18 mouse cellular contexts compared by ENCODE assay signal in the genomic region with DNA sequence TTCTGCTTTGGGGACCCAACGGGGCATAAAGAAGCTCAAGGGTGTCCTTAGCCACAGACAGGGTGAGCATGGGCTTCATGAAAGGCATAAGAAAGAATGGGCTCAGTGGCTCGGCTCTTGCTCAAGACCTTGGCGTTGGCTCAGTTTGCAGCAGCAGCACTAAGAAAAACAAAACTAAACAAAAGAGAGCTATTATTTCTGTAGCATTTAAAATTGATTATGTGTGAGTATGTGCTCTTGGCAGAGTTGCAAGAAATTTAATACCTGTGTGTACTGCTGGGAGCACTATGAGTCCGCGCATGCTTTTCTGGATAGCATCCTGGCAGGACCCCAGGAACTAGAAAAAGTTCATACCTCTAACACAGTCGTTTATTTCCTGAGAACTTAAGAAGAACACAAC. TPM values are rescaled to one million over a fixed set of nuclear protein-coding genes. Genes with fewer than 3 reads are reported as not detected.
DNase-seq lines count a peak whose midpoint lies in the region; ATAC-seq and TF ChIP-seq lines count a peak whose summit lies in the region.
"Had no signal": no experiment of that assay in that cellular context is flagged by ENCODE, and none has a peak within 500 bp of the region (broad histone marks: within the 10 kb centered on the region; RNA-seq: fewer than 3 reads in every experiment).

No protein-coding gene starts in this region.

- H3K4me2 ChIP-seq in heart, postnatal 0 days (ENCODE audit: low read depth, low read length): no peak overlapping the region
- H3K4me2 ChIP-seq in heart, embryonic 12.5 days: no peak overlapping the region
- H3K4me2 ChIP-seq in embryonic facial prominence, embryonic 14.5 days (ENCODE audit: low read depth, low read length): 0 out of 2 replicates have a peak overlapping the region, but pooled peaks have one; percentile 12
- H3K4me2 ChIP-seq in limb, embryonic 14.5 days (replicated peaks; ENCODE audit: low read depth, low read length, severe bottlenecking): 0 out of 2 replicates have a peak overlapping the region, but pooled peaks have one; percentile 10
- H3K4me2 ChIP-seq in forebrain, embryonic 15.5 days (replicated peaks): no peak overlapping the region
- H3K4me2 ChIP-seq in liver, postnatal 0 days (ENCODE audit: low read depth, low read length): no peak overlapping the region
- H3K4me2 ChIP-seq: forebrain, embryonic 12.5 days; heart, embryonic 13.5 days; hindbrain, embryonic 13.5 days had no signal

- H3K79me2 ChIP-seq in C2C12 (ENCODE audit: control insufficient read depth, insufficient read depth): no peaks in the 10 kb centered on the region

- no peaks in the 10 kb centered on the region for H3K9me3 ChIP-seq in heart, postnatal 0 days (replicated peaks; ENCODE audit: control insufficient read depth, low read length)
- H3K9me3 ChIP-seq in heart, embryonic 12.5 days (replicated peaks): no peaks in the 10 kb centered on the region
- H3K9me3 ChIP-seq in embryonic facial prominence, embryonic 14.5 days (ENCODE audit: control insufficient read depth, low read length): no peaks in the 10 kb centered on the region
- H3K9me3 ChIP-seq in limb, embryonic 14.5 days (ENCODE audit: control insufficient read depth, low read length): no peaks in the 10 kb centered on the region
- H3K9me3 ChIP-seq in forebrain, embryonic 15.5 days: no peaks in the 10 kb centered on the region
- H3K9me3 ChIP-seq in liver, postnatal 0 days (ENCODE audit: low read length): no peaks in the 10 kb centered on the region
- H3K9me3 ChIP-seq: forebrain, embryonic 12.5 days; heart, embryonic 13.5 days; hindbrain, embryonic 13.5 days; megakaryocyte, embryonic 14.5 days had no signal

- no peak for ATAC-seq in heart, postnatal 0 days (ENCODE audit: insufficient read depth, low read depth)
- no peak for ATAC-seq in heart, embryonic 12.5 days (ENCODE audit: insufficient number of reproducible peaks, low FRiP score)
- ATAC-seq in embryonic facial prominence, embryonic 14.5 days (ENCODE audit: low read depth): peak; percentile 60
- ATAC-seq in limb, embryonic 14.5 days (ENCODE audit: low FRiP score, low read depth): peak; percentile 84
- ATAC-seq in frontal cortex, adult (ENCODE audit: low TSS enrichment): no peak
- ATAC-seq in forebrain, embryonic 15.5 days (replicated peaks): no peak
- no peak for ATAC-seq in liver, postnatal 0 days
- ATAC-seq: Patski had no signal

- no peak for TF ChIP-seq POLR2A in limb, embryonic 14.5 days (IDR thresholded peaks at IDR 0.05; ENCODE audit: borderline replicate concordance, extremely low read depth, insufficient read depth, insufficient read length)

- H3K79me3 ChIP-seq in C2C12 (ENCODE audit: low read depth): no peaks in the 10 kb centered on the region

- peak; percentile 3 for DNase-seq in heart, postnatal 0 days (ENCODE audit: low spot score)
- peak; percentile 97 for DNase-seq in embryonic facial prominence, embryonic 14.5 days (ENCODE audit: low spot score)
- peak; percentile 94 for DNase-seq in limb, embryonic 14.5 days (ENCODE audit: low spot score)
- no peak for DNase-seq in liver, postnatal 0 days
- DNase-seq: cerebellum, adult 18-20 months; gastrocnemius, postnatal 36 days; kidney, postnatal 14 days; layer of hippocampus, postnatal 36 days; liver had no signal

- no peak for TF ChIP-seq CTCF in heart, postnatal 0 days (IDR thresholded peaks at IDR 0.05; ENCODE audit: low read depth)
- no peak for TF ChIP-seq CTCF in C2C12 (IDR thresholded peaks at IDR 0.05; ENCODE audit: control insufficient read depth, insufficient read depth, insufficient read length)
- TF ChIP-seq CTCF in liver, postnatal 0 days (IDR thresholded peaks at IDR 0.05; ENCODE audit: low read depth): no peak

- no peak overlapping the region for H3ac ChIP-seq in C2C12 (ENCODE audit: control insufficient read depth, insufficient read length, low read depth)

- no peaks in the 10 kb centered on the region for H3K36me3 ChIP-seq in heart, postnatal 0 days (replicated peaks; ENCODE audit: control insufficient read depth, insufficient read depth, low read length)
- H3K36me3 ChIP-seq in heart, embryonic 12.5 days: no peaks in the 10 kb centered on the region
- H3K36me3 ChIP-seq in C2C12 (ENCODE audit: control insufficient read depth, insufficient read depth): no peaks in the 10 kb centered on the region
- no peaks in the 10 kb centered on the region for H3K36me3 ChIP-seq in embryonic facial prominence, embryonic 14.5 days (ENCODE audit: control insufficient read depth, insufficient read depth, low read length)
- H3K36me3 ChIP-seq in limb, embryonic 14.5 days (ENCODE audit: control insufficient read depth, insufficient read depth, low read length): no peaks in the 10 kb centered on the region
- H3K36me3 ChIP-seq in forebrain, embryonic 15.5 days: no peaks in the 10 kb centered on the region
- H3K36me3 ChIP-seq in liver, postnatal 0 days (replicated peaks; ENCODE audit: insufficient read depth, low read length): no peaks in the 10 kb centered on the region
- H3K36me3 ChIP-seq: forebrain, embryonic 12.5 days; heart, embryonic 13.5 days; hindbrain, embryonic 13.5 days had no signal

- no peak overlapping the region for H3K4me3 ChIP-seq in heart, postnatal 0 days (ENCODE audit: low read depth, low read length)
- H3K4me3 ChIP-seq in heart, embryonic 12.5 days: no peak overlapping the region
- no peak overlapping the region for H3K4me3 ChIP-seq in C2C12 (ENCODE audit: insufficient read depth, poor library complexity, severe bottlenecking)
- H3K4me3 ChIP-seq in embryonic facial prominence, embryonic 14.5 days (ENCODE audit: low read depth, low read length): no peak overlapping the region
- H3K4me3 ChIP-seq in limb, embryonic 14.5 days (replicated peaks; ENCODE audit: low read length): no peak overlapping the region
- no peak overlapping the region for H3K4me3 ChIP-seq in forebrain, embryonic 15.5 days
- H3K4me3 ChIP-seq in liver, postnatal 0 days (ENCODE audit: low read depth, low read length): no peak overlapping the region
- H3K4me3 ChIP-seq: forebrain, embryonic 12.5 days; heart, embryonic 13.5 days; hindbrain, embryonic 13.5 days; megakaryocyte, embryonic 14.5 days had no signal

- peak overlapping the region; percentile 47 for H3K27ac ChIP-seq in heart, postnatal 0 days (ENCODE audit: low read depth)
- H3K27ac ChIP-seq in heart, embryonic 12.5 days (ENCODE audit: poor library complexity, severe bottlenecking): no peak overlapping the region
- H3K27ac ChIP-seq in embryonic facial prominence, embryonic 14.5 days (replicated peaks; ENCODE audit: low read depth, low read length): peak overlapping the region; percentile 85
- peak overlapping the region; percentile 78 for H3K27ac ChIP-seq in limb, embryonic 14.5 days (replicated peaks; ENCODE audit: low read depth, low read length)
- H3K27ac ChIP-seq in forebrain, embryonic 15.5 days (replicated peaks): no peak overlapping the region
- no peak overlapping the region for H3K27ac ChIP-seq in liver, postnatal 0 days (ENCODE audit: low read depth)
- H3K27ac ChIP-seq: heart, embryonic 13.5 days; hindbrain, embryonic 13.5 days had no signal

- TF ChIP-seq EP300 in heart, postnatal 0 days (IDR thresholded peaks at IDR 0.05; ENCODE audit: low read depth): no peak
- TF ChIP-seq EP300 in liver, postnatal 0 days (IDR thresholded peaks at IDR 0.05; ENCODE audit: low read depth): no peak

- no peak overlapping the region for H3K9ac ChIP-seq in heart, postnatal 0 days (replicated peaks; ENCODE audit: low read depth, low read length)
- no peak overlapping the region for H3K9ac ChIP-seq in heart, embryonic 12.5 days
- no peak overlapping the region for H3K9ac ChIP-seq in embryonic facial prominence, embryonic 14.5 days (ENCODE audit: low read depth, low read length)
- H3K9ac ChIP-seq in limb, embryonic 14.5 days (ENCODE audit: low read depth, low read length, severe bottlenecking): no peak overlapping the region
- H3K9ac ChIP-seq in forebrain, embryonic 15.5 days (replicated peaks): no peak overlapping the region
- H3K9ac ChIP-seq in liver, postnatal 0 days (replicated peaks): no peak overlapping the region
- H3K9ac ChIP-seq: forebrain, embryonic 12.5 days; heart, embryonic 13.5 days; hindbrain, embryonic 13.5 days had no signal

- H3K4me1 ChIP-seq in heart, postnatal 0 days (ENCODE audit: control insufficient read depth, insufficient read depth): peaks cover 37% of the 10 kb centered on the region
- peaks cover 30% of the 10 kb centered on the region for H3K4me1 ChIP-seq in heart, embryonic 12.5 days (replicated peaks)
- peaks cover 61% of the 10 kb centered on the region for H3K4me1 ChIP-seq in embryonic facial prominence, embryonic 14.5 days (ENCODE audit: control insufficient read depth, insufficient read depth, low read length)
- peaks cover 53% of the 10 kb centered on the region for H3K4me1 ChIP-seq in limb, embryonic 14.5 days (ENCODE audit: control insufficient read depth, insufficient read depth, low read length)
- H3K4me1 ChIP-seq in forebrain, embryonic 15.5 days: peaks cover 30% of the 10 kb centered on the region
- H3K4me1 ChIP-seq in liver, postnatal 0 days (ENCODE audit: insufficient read depth): peaks cover 41% of the 10 kb centered on the region

- WGBS in heart, postnatal 0 days: 59% methylated on average over 6 of the region's 6 CpGs
- 70% methylated on average over 6 of the region's 6 CpGs for WGBS in heart, embryonic 12.5 days
- WGBS in embryonic facial prominence, embryonic 14.5 days: 33% methylated on average over 6 of the region's 6 CpGs
- WGBS in limb, embryonic 14.5 days: 30% methylated on average over 6 of the region's 6 CpGs
- 74% methylated on average over 6 of the region's 6 CpGs for WGBS in forebrain, embryonic 15.5 days
- 70% methylated on average over 6 of the region's 6 CpGs for WGBS in liver, postnatal 0 days (ENCODE audit: insufficient replicate concordance)

- no peaks in the 10 kb centered on the region for H3K27me3 ChIP-seq in heart, postnatal 0 days (ENCODE audit: control insufficient read depth, insufficient read depth, low read length)
- no peaks in the 10 kb centered on the region for H3K27me3 ChIP-seq in heart, embryonic 12.5 days (replicated peaks)
- H3K27me3 ChIP-seq in C2C12 (ENCODE audit: control insufficient read depth, insufficient read depth, insufficient read length): no peaks in the 10 kb centered on the region
- no peaks in the 10 kb centered on the region for H3K27me3 ChIP-seq in embryonic facial prominence, embryonic 14.5 days (replicated peaks; ENCODE audit: control insufficient read depth, insufficient read depth, low read length)
- H3K27me3 ChIP-seq in limb, embryonic 14.5 days (ENCODE audit: control insufficient read depth, insufficient read depth, low read length): no peaks in the 10 kb centered on the region
- no peaks in the 10 kb centered on the region for H3K27me3 ChIP-seq in forebrain, embryonic 15.5 days
- peaks cover 11% of the 10 kb centered on the region for H3K27me3 ChIP-seq in liver, postnatal 0 days (ENCODE audit: insufficient read depth, low read length)
- H3K27me3 ChIP-seq: forebrain, embryonic 12.5 days; heart, embryonic 13.5 days; hindbrain, embryonic 13.5 days; Patski had no signal

RNA-seq across cellular contexts. Expression of a gene that starts 30.7 kb away (rescaled TPM):
- 65.1 and 108 TPM in 2 replicates for total RNA-seq in heart, postnatal 0 days (2014; rRNA removed; ENCODE audit: low replicate concordance)
- polyA plus RNA-seq in heart, postnatal 0 days (2015; fragmentation: Nextera tagmentation; extraction: Ambion mirVana): 67.1 and 72.4 TPM in 2 replicates
- polyA plus RNA-seq in heart, embryonic 12.5 days (2016; fragmentation: Nextera tagmentation; extraction: Ambion mirVana): 38.8 and 45.0 TPM in 2 replicates
- 43.2 TPM for polyA plus RNA-seq in C2C12 (2012; fragmentation: generic; extraction: Trizol)
- 101 and 102 TPM in 2 replicates for polyA plus RNA-seq in embryonic facial prominence, embryonic 14.5 days (2014; fragmentation: Nextera tagmentation; extraction: Ambion mirVana)
- 76.0 and 110 TPM in 2 replicates for polyA plus RNA-seq in limb, embryonic 14.5 days (2012; rRNA removed)
- 111 and 123 TPM in 2 replicates for polyA plus RNA-seq in limb, embryonic 14.5 days (2014; fragmentation: Nextera tagmentation; extraction: Ambion mirVana)
- polyA plus RNA-seq in forebrain, embryonic 15.5 days (2015; fragmentation: Nextera tagmentation; extraction: Ambion mirVana): 56.2 and 59.4 TPM in 2 replicates
- 27.9 and 38.5 TPM in 2 replicates for polyA plus RNA-seq in liver, postnatal 0 days (2015; fragmentation: Nextera tagmentation; extraction: Ambion mirVana)

Comparison
In these comparisons a context has a peak if more than half of its experiments do, and no peak if none do; other contexts are left out.
1. H3K27ac ChIP-seq: peak in heart, postnatal 0 days (single experiment), embryonic facial prominence, embryonic 14.5 days (single experiment) and limb, embryonic 14.5 days (single experiment); none in heart, embryonic 12.5 days (single experiment), forebrain, embryonic 15.5 days (single experiment) and liver, postnatal 0 days (single experiment).
2. ATAC-seq: peak in embryonic facial prominence, embryonic 14.5 days (single experiment) and limb, embryonic 14.5 days (single experiment); none in heart, postnatal 0 days (single experiment), heart, embryonic 12.5 days (single experiment), frontal cortex, adult (single experiment), forebrain, embryonic 15.5 days (single experiment) and liver, postnatal 0 days (single experiment).
3. H3K4me2 ChIP-seq: peak in embryonic facial prominence, embryonic 14.5 days (single experiment) and limb, embryonic 14.5 days (single experiment); none in heart, postnatal 0 days (single experiment), heart, embryonic 12.5 days (single experiment), forebrain, embryonic 15.5 days (single experiment) and liver, postnatal 0 days (single experiment).